Mouse (Mus musculus) right cerebral cortex, postnatal 25 days (tissue): ENCODE measurements around the gene H2-T23.
"Not testable (repeated sequence)": the region's sequence is repeated elsewhere in the genome, so short reads cannot be mapped to it uniquely, and the experiment has no call there.

Experiments used
- DNase-seq: peaks from one replicate; pipeline ENCODE4 v3.0.0; 2022

Gene H2-T23

GRCm38 (mm10) chr17:36032351-36032875, at the start of gene H2-T23:
H2-T23 (minus strand) TSS chr17:36032855.
- peak; percentile 29 for DNase-seq

GRCm38 (mm10) chr17:36081901-36082300, 49.2 kb upstream of the H2-T23 start:
- not testable (repeated sequence) for DNase-seq

- peak; percentile 78 for DNase-seq
Observed at GRCm38 (mm10) chr17:36060829-36061228, 28.2 kb upstream of the H2-T23 start.

- not testable (repeated sequence) for DNase-seq
Observed at GRCm38 (mm10) chr17:36058362-36058761, 25.7 kb upstream of the H2-T23 start, which contains the start of gene Gm11127. Gm11127 (minus strand) TSS chr17:36058371.

- not testable (repeated sequence) for DNase-seq
Observed at GRCm38 (mm10) chr17:36057927-36058326, 25.3 kb upstream of the H2-T23 start.

- DNase-seq = no peak
Observed at GRCm38 (mm10) chr17:36043286-36043685, 10.6 kb upstream of the H2-T23 start.

GRCm38 (mm10) chr17:36042610-36043169, 10.0 kb upstream of the H2-T23 start, which contains the start of the genes H2-T22 and Gm6034:
H2-T22 (minus strand) TSS chr17:36042747.
Gm6034 (plus strand) TSS chr17:36042961.
- peak; percentile 49 for DNase-seq

GRCm38 (mm10) chr17:36042055-36042454, 9.4 kb upstream of the H2-T23 start:
- not testable (repeated sequence) for DNase-seq

GRCm38 (mm10) chr17:36040604-36041003, 7.9 kb upstream of the H2-T23 start:
- not testable (repeated sequence) for DNase-seq

- not testable (repeated sequence) for DNase-seq
Observed at GRCm38 (mm10) chr17:36036126-36036525, 3.5 kb upstream of the H2-T23 start.

- peak; percentile 65 for DNase-seq
Observed at GRCm38 (mm10) chr17:36035010-36035638, 2.5 kb upstream of the H2-T23 start.

GRCm38 (mm10) chr17:36034524-36034923, 1.9 kb upstream of the H2-T23 start:
- not testable (repeated sequence) for DNase-seq

- peak; percentile 58 for DNase-seq
Observed at GRCm38 (mm10) chr17:36031583-36032331, 898 bp downstream of the H2-T23 start.

GRCm38 (mm10) chr17:36030703-36031582, 1.7 kb downstream of the H2-T23 start:
- DNase-seq = not testable (repeated sequence)

GRCm38 (mm10) chr17:36030046-36030702, 2.5 kb downstream of the H2-T23 start:
- not testable (repeated sequence) for DNase-seq

GRCm38 (mm10) chr17:36028879-36029619, 3.6 kb downstream of the H2-T23 start:
- DNase-seq = no peak

GRCm38 (mm10) chr17:36027663-36028062, 5.0 kb downstream of the H2-T23 start:
- DNase-seq = no peak

GRCm38 (mm10) chr17:36025901-36026300, 6.8 kb downstream of the H2-T23 start:
- no peak for DNase-seq

GRCm38 (mm10) chr17:36025197-36025596, 7.5 kb downstream of the H2-T23 start:
- no peak for DNase-seq

GRCm38 (mm10) chr17:36023710-36024654, 8.7 kb downstream of the H2-T23 start:
- DNase-seq = no peak
